Mouse (Mus musculus): ENCODE results near the gene Prss34.

Gene Prss34

DNA sequence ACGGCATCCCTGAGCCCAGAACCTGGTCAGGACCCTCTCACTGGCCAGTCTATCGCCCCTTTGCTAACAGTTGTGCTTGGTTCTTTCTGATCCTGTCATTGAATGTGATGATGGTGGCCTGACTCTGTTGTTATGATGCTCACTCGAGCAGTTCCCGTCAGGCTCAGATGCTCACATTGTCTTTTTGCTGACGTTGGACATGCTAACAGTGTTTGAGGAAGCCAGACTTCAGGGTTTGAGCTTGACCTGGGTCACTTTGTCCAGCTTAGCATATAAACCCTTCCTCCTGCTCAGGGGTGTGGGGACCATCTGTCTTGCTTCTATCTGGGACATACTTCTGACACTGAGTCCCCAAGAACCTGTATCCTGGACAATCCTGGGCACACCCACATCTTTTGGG is 20.2 kb downstream of the Prss34 start, which contains the start of gene Prss29:
Gene Prss29, plus strand, starts transcription at position 301 of the 400 bp plus-strand sequence.
- ATAC-seq (ENCODE audit: low TSS enrichment) = no peak

DNA sequence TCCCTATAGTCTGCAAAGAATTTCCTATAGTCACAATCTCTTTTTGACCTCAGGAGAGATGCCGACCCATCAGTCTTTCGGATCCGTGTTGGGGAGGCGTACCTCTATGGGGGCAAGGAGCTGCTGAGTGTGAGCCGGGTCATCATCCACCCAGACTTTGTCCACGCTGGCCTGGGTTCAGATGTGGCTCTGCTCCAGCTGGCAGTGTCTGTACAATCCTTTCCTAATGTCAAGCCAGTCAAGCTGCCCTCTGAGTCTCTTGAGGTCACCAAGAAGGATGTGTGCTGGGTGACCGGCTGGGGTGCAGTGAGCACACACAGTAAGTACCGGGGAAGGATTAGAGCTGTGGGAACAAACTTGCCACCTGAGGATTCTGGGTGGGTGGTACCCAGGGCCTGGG is 22.6 kb downstream of the Prss34 start:
- ATAC-seq (ENCODE audit: low TSS enrichment) = no peak

DNA sequence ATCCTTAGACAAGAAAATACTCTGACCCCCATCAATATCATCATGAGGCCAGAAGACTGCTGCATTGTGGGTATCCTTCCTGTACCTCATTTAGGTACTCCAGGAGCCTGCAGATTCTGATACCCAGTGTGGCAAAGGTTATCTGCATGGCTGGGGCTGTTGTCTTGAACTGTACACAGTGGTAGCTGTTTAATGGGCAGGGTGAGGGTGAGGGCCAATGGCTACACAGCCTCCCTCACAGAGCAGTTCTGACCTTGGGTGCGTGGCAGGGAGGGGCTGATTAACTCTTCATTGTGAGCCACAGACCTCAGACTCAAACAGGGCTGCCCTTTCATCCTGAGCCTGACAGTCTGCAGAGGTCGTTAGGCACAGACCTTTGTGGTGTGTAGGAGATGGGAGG is 24.7 kb downstream of the Prss34 start:
- ATAC-seq (ENCODE audit: low TSS enrichment) = no peak

GRCm38 (mm10) chr17:25332321-25332720 is 34.1 kb downstream of the Prss34 start:
- no peak for ATAC-seq (ENCODE audit: low TSS enrichment)

- ATAC-seq (ENCODE audit: low TSS enrichment) = no peak
Observed at GRCm38 (mm10) chr17:25333943-25334342, 35.7 kb downstream of the Prss34 start.

- no peak for ATAC-seq (ENCODE audit: low TSS enrichment)
Observed at GRCm38 (mm10) chr17:25338218-25338617, 40.0 kb downstream of the Prss34 start.

DNA sequence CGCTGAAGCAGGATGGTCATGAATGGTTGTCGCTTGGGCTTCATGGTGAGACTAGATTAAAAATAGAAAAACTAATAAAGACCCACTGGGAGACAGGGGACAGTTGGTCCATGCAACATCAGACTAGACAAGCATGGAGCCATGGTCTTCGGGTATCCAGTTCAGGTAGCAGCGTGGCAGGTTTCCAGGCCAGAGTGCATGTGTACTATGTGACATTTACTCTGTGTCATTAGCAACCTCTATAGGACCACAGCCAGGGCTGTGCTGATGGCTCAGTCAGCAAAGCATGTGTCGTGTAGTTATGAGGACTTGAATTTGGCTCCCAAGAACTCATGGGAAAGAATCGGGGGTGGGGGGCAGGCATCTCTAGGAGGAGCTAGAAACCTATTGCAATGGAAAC is 41.8 kb downstream of the Prss34 start:
- no peak for ATAC-seq (ENCODE audit: low TSS enrichment)

- ATAC-seq (ENCODE audit: low TSS enrichment) = no peak
Observed at GRCm38 (mm10) chr17:25341490-25341889, 43.3 kb downstream of the Prss34 start.

DNA sequence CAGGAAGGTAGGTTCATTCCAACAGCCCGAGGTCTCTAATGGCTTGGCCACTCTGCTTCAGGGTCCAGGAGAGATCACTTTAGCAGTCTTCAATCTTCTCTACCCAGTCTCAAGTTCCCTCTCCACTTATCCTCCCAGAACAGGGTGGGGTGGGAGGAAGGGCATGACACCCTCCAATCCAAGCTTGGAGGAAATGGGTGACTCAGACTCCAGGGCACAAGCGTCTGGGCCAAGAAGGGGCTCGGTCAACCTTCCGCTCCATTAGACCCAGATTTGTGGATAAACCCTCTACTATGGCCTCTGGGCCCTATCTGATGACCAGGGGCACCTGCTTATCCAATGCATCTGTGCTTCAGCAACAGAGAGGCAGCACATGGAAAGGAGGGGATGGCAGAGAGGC is 47.3 kb downstream of the Prss34 start, which contains the start of gene Tpsab1:
Gene Tpsab1, minus strand, starts transcription at position 101 of the 400 bp plus-strand sequence.
- ATAC-seq (ENCODE audit: low TSS enrichment) = no peak
